ENCODE assay signal across 20 mouse cellular contexts in genomic region chr5:139367884-139368458, GRCm38 (mm10). TPM values are rescaled to one million over a fixed set of nuclear protein-coding genes. Genes with fewer than 3 reads are reported as not detected.
DNase-seq lines count a peak whose midpoint lies in the region; ATAC-seq and TF ChIP-seq lines count a peak whose summit lies in the region.
"Had no signal": no experiment of that assay in that cellular context is flagged by ENCODE, and none has a peak within 500 bp of the region (broad histone marks: within the 10 kb centered on the region; RNA-seq: fewer than 3 reads in every experiment).

No protein-coding gene starts in this region.

- peak overlapping the region; percentile 37 for H3K27ac ChIP-seq in left cerebral cortex, adult 2 months
- 0 out of 2 replicates have a peak overlapping the region, but pooled peaks have one; percentile 25 for H3K27ac ChIP-seq in brown adipose tissue, adult 24 weeks (replicated peaks; ENCODE audit: low read depth, low read length)
- H3K27ac ChIP-seq: heart, adult 2 months; neural tube, embryonic 13.5 days had no signal

- H3K4me1 ChIP-seq in brown adipose tissue, adult 24 weeks (ENCODE audit: control insufficient read depth, insufficient read depth, insufficient read length, low read length): peaks cover 28% of the 10 kb centered on the region

- ATAC-seq in frontal cortex, adult (ENCODE audit: low TSS enrichment): peak; percentile 14; the same call in 1 of the 2 replicates
- ATAC-seq in neutrophil, adult 5-6 weeks (ENCODE audit: extremely low read depth, insufficient number of reproducible peaks, low FRiP score, poor library complexity, severe bottlenecking): peak; percentile 27; the same call in 1 of the 2 replicates
- ATAC-seq: forebrain, embryonic 14.5 days had no signal

- no peak overlapping the region for H3K4me3 ChIP-seq in left cerebral cortex, adult 2 months
- H3K4me3 ChIP-seq in brown adipose tissue, adult 24 weeks (ENCODE audit: insufficient read depth, low read depth, low read length): no peak overlapping the region
- H3K4me3 ChIP-seq: heart, adult 2 months; neural tube, embryonic 13.5 days had no signal

- no peak for TF ChIP-seq CTCF in left cerebral cortex, adult 2 months (IDR thresholded peaks at IDR 0.05)

- no peak for DNase-seq in frontal cortex, postnatal 10 days (ENCODE audit: low spot score in 2 of 2)
- no peak for DNase-seq in left cerebral cortex, adult 2 months (ENCODE audit: extremely low spot score in 1 of 2, low spot score in 2 of 2)
- no peak for DNase-seq in left cerebral cortex, postnatal 10 days (ENCODE audit: extremely low spot score in 1 of 2, low spot score in 2 of 2)
- DNase-seq in cerebellum, adult 11 months: no peak
- DNase-seq in urinary bladder, adult 18-20 months (ENCODE audit: low spot score in 2 of 2): no peak
- DNase-seq: cerebellum, adult 9-10 months; heart, adult 2 months; kidney, postnatal 14 days; left cerebral cortex, postnatal 4 days; lung, embryonic 14.5 days; thymus, postnatal 4 days had no signal

- intact Hi-C loops in left cerebral cortex, adult 2 months (cut with DNase I): no loop called here
- intact Hi-C loops in left cerebral cortex, postnatal 10 days (cut with DNase I): loop anchor here (5.0 kb wide), 1 partner anchor 89 kb away; no protein-coding TSS in a partner anchor

RNA-seq across cellular contexts. Expression of gene Gpr146, which starts 9.5 kb away (rescaled TPM):
- total RNA-seq in left cerebral cortex, adult 2 months (2021): 10 to 100 TPM; 12.5 to 13.9 TPM
- total RNA-seq in left cerebral cortex, postnatal 10 days (2021): 1 to 10 TPM; 5.7 to 7.5 TPM
- 18.1 and 19.7 TPM in 2 replicates for polyA plus RNA-seq in brown adipose tissue, adult 24 weeks (2012; ENCODE audit: insufficient read depth, insufficient read length, missing spikeins)
- total RNA-seq in neutrophil, adult 5-6 weeks (2017): 44.6 and 45.5 TPM in 2 replicates

RNA-seq across cellular contexts. Expression of gene Cyp2w1, which starts 15.6 kb away (rescaled TPM):
- total RNA-seq in left cerebral cortex, adult 2 months (2021): not detected
- not detected for total RNA-seq in left cerebral cortex, postnatal 10 days (2021)
- polyA plus RNA-seq in brown adipose tissue, adult 24 weeks (2012; ENCODE audit: insufficient read depth, insufficient read length, missing spikeins): not detected in 2 replicates
- not detected in 2 replicates for total RNA-seq in neutrophil, adult 5-6 weeks (2017)
- total RNA-seq: gastrocnemius, adult 8-10 months; heart, adult 2 months; heart, postnatal 25 days; layer of hippocampus, postnatal 25 days; left cerebral cortex, postnatal 4 days; megakaryocyte progenitor cell, adult 5-6 weeks had no signal
- polyA plus RNA-seq: forebrain, embryonic 14.5 days; heart, adult 2 months; lung, embryonic 14.5 days; neural tube, embryonic 13.5 days had no signal

RNA-seq across cellular contexts. Expression of gene Cox19, which starts 16.8 kb away (rescaled TPM):
- 10 to 100 TPM; 67.6 to 69.4 TPM for total RNA-seq in left cerebral cortex, adult 2 months (2021)
- total RNA-seq in left cerebral cortex, postnatal 10 days (2021): 10 to 100 TPM; 75.2 to 90.2 TPM
- 250 and 278 TPM in 2 replicates for polyA plus RNA-seq in brown adipose tissue, adult 24 weeks (2012; ENCODE audit: insufficient read depth, insufficient read length, missing spikeins)
- total RNA-seq in neutrophil, adult 5-6 weeks (2017): 14.4 and 17.2 TPM in 2 replicates

RNA-seq across cellular contexts. Expression of gene C130050O18Rik, which starts 37.1 kb away (rescaled TPM):
- total RNA-seq in left cerebral cortex, adult 2 months (2021): under 1 TPM; 0.29 to 0.63 TPM
- total RNA-seq in left cerebral cortex, postnatal 10 days (2021): under 1 TPM; 0.24 to 0.28 TPM
- polyA plus RNA-seq in brown adipose tissue, adult 24 weeks (2012; ENCODE audit: insufficient read depth, insufficient read length, missing spikeins): 1.3 TPM in 1 of 2 replicates, not detected in the other
- 40.3 and 41.1 TPM in 2 replicates for total RNA-seq in neutrophil, adult 5-6 weeks (2017)
- total RNA-seq: left cerebral cortex, postnatal 4 days had no signal

RNA-seq across cellular contexts. Expression of gene Adap1, which starts 42.5 kb away (rescaled TPM):
- 100 to 1,000 TPM; 242 to 256 TPM for total RNA-seq in left cerebral cortex, adult 2 months (2021)
- 100 to 1,000 TPM; 370 to 382 TPM for total RNA-seq in left cerebral cortex, postnatal 10 days (2021)
- 14.9 and 20.4 TPM in 2 replicates for polyA plus RNA-seq in brown adipose tissue, adult 24 weeks (2012; ENCODE audit: insufficient read depth, insufficient read length, missing spikeins)
- total RNA-seq in neutrophil, adult 5-6 weeks (2017): 20.8 and 21.1 TPM in 2 replicates
